Mouse (Mus musculus) small intestine, adult 2 months (tissue): ENCODE results near the gene Abi3. TPM values are rescaled to one million over a fixed set of nuclear protein-coding genes. Genes with fewer than 3 reads are reported as not detected.

Source experiments
- H3K27ac ChIP-seq: fragments of 200-500 bp; 2 replicates; pipeline ENCODE4 v1.5.1; 2012; ENCODE audit warnings: low read depth, low read length, control low read depth, inconsistent platforms; ENCODE audit not compliant: insufficient read depth
- H3K27me3 ChIP-seq: fragments of 200-500 bp; 2 replicates; pipeline ENCODE4 v1.6.1; 2012; ENCODE audit warnings: mild to moderate bottlenecking, moderate library complexity, low read length, inconsistent platforms; ENCODE audit not compliant: control insufficient read depth, insufficient read depth
- H3K36me3 ChIP-seq: fragments of 200-500 bp; 2 replicates; pipeline ENCODE4 v1.6.1; 2012; ENCODE audit warnings: mild to moderate bottlenecking, low read length, control low read depth, inconsistent platforms; ENCODE audit not compliant: control insufficient read depth, insufficient read depth
- H3K4me1 ChIP-seq: fragments of 200-500 bp; 2 replicates; pipeline ENCODE4 v1.6.1; 2012; ENCODE audit warnings: low read length, inconsistent platforms, mixed read lengths; ENCODE audit not compliant: control insufficient read depth, insufficient read depth, insufficient read length
- H3K4me3 ChIP-seq: fragments of 200-500 bp; 2 replicates; pipeline ENCODE4 v1.5.1; 2012; ENCODE audit warnings: low read depth, mild to moderate bottlenecking, control low read depth, inconsistent platforms, low read length, moderate library complexity
- CTCF ChIP-seq: fragments of 200-500 bp; IDR thresholded peaks from 2 replicates; pipeline ENCODE4 v1.5.1; 2012; ENCODE audit warnings: low read depth, mild to moderate bottlenecking, control low read depth, inconsistent platforms, low read length, moderate library complexity, mixed read lengths; ENCODE audit not compliant: insufficient replicate concordance, insufficient read length; ENCODE audit errors: extremely low read depth
- POLR2A ChIP-seq: fragments of 200-500 bp; IDR thresholded peaks from 2 replicates; pipeline ENCODE4 v1.6.1; 2012; ENCODE audit warnings: low read depth, mild to moderate bottlenecking, control low read depth, inconsistent platforms, low read length, moderate library complexity
- WGBS: fragments of 180-500 bp; shearing (Covaris S2); methylation state at CpG from one replicate; pipeline ENCODE4 v1.1.7; 2018; 5-methylcytosine and 5-hydroxymethylcytosine counted together
- polyA plus RNA-seq: library from polyadenylated mRNA; depleted of rRNA; stranded (reverse); fragments of >200 nt; gene quantifications from 2 replicates; pipeline ENCODE4 v1.2.3, GENCODE M21; 2012

The Abi3 gene
- polyA plus RNA-seq, 1 experiment, result 73.5 TPM

DNA sequence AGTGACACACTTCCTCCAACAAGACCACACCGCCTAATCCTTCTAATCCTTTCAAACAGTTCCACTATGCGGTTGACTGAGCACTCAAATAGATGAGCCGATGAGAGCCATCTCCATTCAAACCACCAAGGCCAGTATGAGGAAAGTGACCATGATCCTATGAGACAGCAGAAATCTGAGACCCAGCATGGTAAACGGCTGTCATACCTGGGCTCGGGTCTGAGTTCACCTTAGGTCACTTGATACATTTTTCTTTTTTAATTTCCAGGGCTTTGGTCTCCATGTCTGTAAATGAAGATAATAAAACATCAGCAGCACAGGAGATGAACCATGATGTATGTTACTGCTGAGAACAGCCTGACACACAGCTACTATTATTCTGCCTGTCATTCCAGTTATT lies 34.4 kb downstream of the Abi3 start:
- no peak overlapping the region for H3K27ac ChIP-seq
- H3K36me3 ChIP-seq, result no peaks in the 10 kb centered on the region
- H3K27me3 ChIP-seq, result no peaks in the 10 kb centered on the region
- no peak overlapping the region for H3K4me3 ChIP-seq
- H3K4me1 ChIP-seq, result peaks cover 22% of the 10 kb centered on the region; the same call in 1 of the 2 replicates
- WGBS, result 98% methylated on average over 5 of the region's 5 CpGs
- TF ChIP-seq CTCF (no peak), POLR2A (no peak)

DNA sequence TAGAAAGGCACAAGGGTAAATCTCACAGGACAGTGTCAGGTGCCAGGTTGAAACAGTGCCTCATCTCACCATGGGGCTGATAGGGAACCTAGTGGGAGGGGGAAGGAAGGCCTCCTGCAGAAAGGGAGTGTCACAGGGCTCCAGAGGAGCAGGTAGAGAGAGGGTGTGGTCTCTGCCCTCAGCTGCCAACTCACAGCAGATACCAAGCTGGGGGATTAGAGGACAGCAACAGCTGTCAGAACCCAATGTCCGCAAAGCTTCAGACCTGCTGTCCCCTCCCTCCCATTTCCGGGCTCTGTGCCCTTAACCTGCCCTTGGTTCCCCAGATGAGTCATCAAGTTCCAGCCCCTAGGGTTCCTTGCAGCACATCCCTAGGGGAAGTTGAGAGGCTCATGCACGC lies 36.7 kb downstream of the Abi3 start:
- WGBS, result 6% methylated on average over 3 of the region's 3 CpGs
- TF ChIP-seq POLR2A (peak; percentile 36; the same call in 1 of the 2 replicates), CTCF (no peak)
- Histone ChIP-seq H3K36me3 (no peaks in the 10 kb centered on the region), H3K4me1 (peaks cover 26% of the 10 kb centered on the region; the same call in 1 of the 2 replicates), H3K4me3 (no peak overlapping the region), H3K27me3 (no peaks in the 10 kb centered on the region), H3K27ac (peak overlapping the region; percentile 91)

DNA sequence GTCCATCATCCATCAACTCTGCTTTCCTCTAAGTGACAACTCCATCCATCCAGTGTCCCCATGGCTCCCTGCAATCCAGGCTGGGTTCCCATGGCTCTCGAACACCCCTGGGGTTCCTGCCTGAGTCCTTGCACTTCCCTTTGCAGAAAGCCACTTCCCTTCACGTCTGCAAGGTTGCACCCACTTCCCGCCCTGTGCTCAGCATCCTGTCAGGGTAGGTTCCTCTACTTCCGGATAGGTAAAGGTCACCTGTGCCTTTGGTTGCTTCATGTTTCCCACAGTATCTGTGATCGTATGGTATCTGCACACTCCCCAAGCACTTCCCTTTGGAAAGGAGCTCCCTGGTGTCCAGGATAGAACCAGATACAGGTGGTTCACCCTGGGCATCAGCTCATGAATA lies 37.3 kb downstream of the Abi3 start:
- Histone ChIP-seq H3K4me1 (peaks cover 31% of the 10 kb centered on the region; the same call in 1 of the 2 replicates), H3K27ac (peak overlapping the region; percentile 91), H3K36me3 (no peaks in the 10 kb centered on the region), H3K27me3 (no peaks in the 10 kb centered on the region), H3K4me3 (no peak overlapping the region)
- 21% methylated on average over 5 of the region's 5 CpGs for WGBS
- TF ChIP-seq CTCF (no peak), POLR2A (no peak)

DNA sequence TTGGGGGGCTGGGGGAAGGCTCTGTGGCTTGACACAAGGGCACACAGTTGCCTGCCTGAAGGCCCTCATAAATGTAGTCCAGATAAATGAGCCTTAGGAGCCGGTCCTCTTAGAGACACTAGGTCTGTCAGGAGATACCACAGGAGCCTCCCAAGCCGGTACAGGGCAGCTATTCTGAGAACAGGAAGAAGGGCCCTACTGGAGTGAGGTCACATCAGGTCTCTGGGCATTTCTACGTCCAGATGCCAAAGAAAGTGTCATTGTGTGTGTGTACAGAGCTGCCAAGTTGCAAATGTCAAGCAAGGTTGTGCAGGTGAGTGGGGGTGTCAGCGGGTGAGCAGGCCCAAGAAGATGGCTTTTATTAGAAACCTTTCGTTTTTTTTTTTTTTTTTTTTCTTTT lies 46.7 kb downstream of the Abi3 start:
- 70% methylated on average over 5 of the region's 5 CpGs for WGBS
- Histone ChIP-seq H3K36me3 (no peaks in the 10 kb centered on the region), H3K4me1 (peaks cover 12% of the 10 kb centered on the region), H3K4me3 (no peak overlapping the region), H3K27ac (no peak overlapping the region), H3K27me3 (peaks cover 11% of the 10 kb centered on the region)
- TF ChIP-seq POLR2A (no peak), CTCF (no peak)

DNA sequence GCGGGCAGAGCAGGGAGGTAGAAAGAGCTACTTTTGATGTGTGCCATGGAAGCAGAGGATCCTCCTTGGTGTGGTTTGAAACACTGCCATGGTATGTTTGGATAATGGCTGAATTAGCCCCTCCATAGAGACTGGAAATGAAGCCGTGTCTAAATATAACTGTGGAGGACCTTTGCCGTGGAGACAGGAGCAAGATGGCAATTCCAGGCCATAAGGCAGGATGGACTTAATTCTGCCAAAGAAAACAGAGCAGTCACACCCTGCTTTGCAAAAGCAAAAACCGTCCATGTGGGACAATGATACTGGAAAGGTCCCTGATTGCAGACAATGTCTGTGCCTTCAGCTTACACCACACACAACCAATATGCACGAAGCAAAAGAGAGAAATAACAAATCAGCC lies 48.1 kb downstream of the Abi3 start:
- no peaks in the 10 kb centered on the region for H3K36me3 ChIP-seq
- no peak overlapping the region for H3K27ac ChIP-seq
- peaks cover 11% of the 10 kb centered on the region for H3K27me3 ChIP-seq
- no peak for TF ChIP-seq CTCF
- no peak for TF ChIP-seq POLR2A
- peaks cover 8% of the 10 kb centered on the region for H3K4me1 ChIP-seq
- no peak overlapping the region for H3K4me3 ChIP-seq
- WGBS, result 66% methylated on average over 5 of the region's 5 CpGs

DNA sequence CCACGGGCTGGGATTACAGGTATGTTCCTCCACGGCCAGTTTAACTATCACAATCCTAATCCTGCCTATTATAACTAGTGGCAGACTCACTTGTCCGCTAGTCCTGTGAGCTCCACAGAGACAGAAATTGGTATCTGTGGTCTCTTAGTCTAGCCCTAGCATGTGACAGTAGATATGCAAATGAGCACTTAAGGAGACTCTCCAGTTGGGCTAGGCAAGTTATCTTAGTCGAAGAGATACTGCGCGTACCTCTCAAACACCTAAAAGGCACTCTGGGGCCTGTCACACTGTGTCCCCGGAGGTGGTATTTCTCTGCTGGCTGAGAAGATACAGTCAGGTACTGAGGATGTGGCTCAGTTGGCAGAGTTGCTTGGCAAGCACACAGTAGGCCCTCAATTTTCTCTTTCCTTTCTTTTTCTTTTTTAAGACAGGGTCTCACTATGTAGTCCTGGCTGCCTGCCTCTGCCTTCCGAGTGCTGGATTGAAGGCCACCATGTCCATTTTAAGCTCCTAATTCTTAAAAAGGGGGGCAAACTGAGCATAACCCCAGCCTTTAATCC lies 49.2 kb downstream of the Abi3 start:
- no peaks in the 10 kb centered on the region for H3K36me3 ChIP-seq
- H3K27me3 ChIP-seq, result peaks cover 11% of the 10 kb centered on the region
- WGBS, result 93% methylated on average over 8 of the region's 8 CpGs
- TF ChIP-seq CTCF (no peak), POLR2A (no peak)
- no peak overlapping the region for H3K4me3 ChIP-seq
- H3K4me1 ChIP-seq, result peaks cover 9% of the 10 kb centered on the region
- no peak overlapping the region for H3K27ac ChIP-seq

DNA sequence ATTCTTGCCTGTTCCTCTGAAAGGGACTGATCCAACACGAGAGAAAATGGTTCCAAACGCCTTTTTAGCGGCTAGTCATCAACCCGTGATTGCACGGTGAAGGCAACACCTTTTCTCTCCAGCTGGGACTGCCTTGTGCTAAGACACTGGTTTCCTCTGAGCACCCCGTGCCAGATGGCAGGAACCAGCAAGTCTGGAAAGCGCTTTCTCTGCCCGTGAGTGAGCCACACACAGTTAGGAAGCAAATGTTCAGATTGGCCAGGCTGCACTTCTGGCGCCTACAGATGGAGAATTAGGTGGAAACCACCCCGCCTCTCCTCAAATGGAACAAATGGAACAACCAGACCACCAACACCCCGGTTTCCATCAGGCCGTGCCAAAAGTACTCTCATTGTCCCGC lies 50.5 kb downstream of the Abi3 start:
- Histone ChIP-seq H3K4me1 (peaks cover 8% of the 10 kb centered on the region), H3K27me3 (peaks cover 7% of the 10 kb centered on the region), H3K4me3 (no peak overlapping the region), H3K27ac (no peak overlapping the region), H3K36me3 (no peaks in the 10 kb centered on the region)
- 87% methylated on average over 13 of the region's 13 CpGs for WGBS
- TF ChIP-seq CTCF, result no peak
- no peak for TF ChIP-seq POLR2A
